Mouse (Mus musculus): ENCODE measurements around the gene Hoxb7. TPM values are rescaled to one million over a fixed set of nuclear protein-coding genes. Genes with fewer than 3 reads are reported as not detected.
A peak's percentile ranks its signal among the peaks of the same experiment; 100 is the strongest.

The Hoxb7 gene
- polyA plus RNA-seq, 1 experiment from 2014 or later, result 8.4 TPM

GRCm38 (mm10) chr11:96287411-96287810, 988 bp downstream of the Hoxb7 start:
- H3K27me3 ChIP-seq (ENCODE audit: control insufficient read depth, insufficient read depth, low read length), result peaks cover 27% of the 10 kb centered on the region
- 0 out of 2 replicates have a peak, but pooled peaks cover 4% of the 10 kb centered on the region for H3K4me1 ChIP-seq (ENCODE audit: control insufficient read depth, insufficient read depth, low read length)
- no peak for ATAC-seq (ENCODE audit: insufficient number of reproducible peaks, insufficient read depth, low FRiP score, low read depth)
- peak overlapping the region; percentile 61 for H3K9ac ChIP-seq (replicated peaks; ENCODE audit: low read depth, low read length)
- no peaks in the 10 kb centered on the region for H3K36me3 ChIP-seq (ENCODE audit: control insufficient read depth, insufficient read depth, low read length)
- no peaks in the 10 kb centered on the region for H3K9me3 ChIP-seq (ENCODE audit: control insufficient read depth, low read depth, low read length)
- WGBS, result 4% methylated on average over 9 of the region's 9 CpGs
- peak overlapping the region; percentile 43 for H3K4me3 ChIP-seq (ENCODE audit: low read depth, low read length)
- peak overlapping the region; percentile 51 for H3K4me2 ChIP-seq (replicated peaks; ENCODE audit: low read depth, low read length)
- peak overlapping the region; percentile 89 for H3K27ac ChIP-seq (ENCODE audit: low read length)

GRCm38 (mm10) chr11:96288455-96289221, 2.2 kb downstream of the Hoxb7 start:
- Histone ChIP-seq H3K27me3 (ENCODE audit: control insufficient read depth, insufficient read depth, low read length) (peaks cover 36% of the 10 kb centered on the region), H3K4me2 (replicated peaks; ENCODE audit: low read depth, low read length) (peak overlapping the region; percentile 51; the same call in 1 of the 2 replicates)

DNA sequence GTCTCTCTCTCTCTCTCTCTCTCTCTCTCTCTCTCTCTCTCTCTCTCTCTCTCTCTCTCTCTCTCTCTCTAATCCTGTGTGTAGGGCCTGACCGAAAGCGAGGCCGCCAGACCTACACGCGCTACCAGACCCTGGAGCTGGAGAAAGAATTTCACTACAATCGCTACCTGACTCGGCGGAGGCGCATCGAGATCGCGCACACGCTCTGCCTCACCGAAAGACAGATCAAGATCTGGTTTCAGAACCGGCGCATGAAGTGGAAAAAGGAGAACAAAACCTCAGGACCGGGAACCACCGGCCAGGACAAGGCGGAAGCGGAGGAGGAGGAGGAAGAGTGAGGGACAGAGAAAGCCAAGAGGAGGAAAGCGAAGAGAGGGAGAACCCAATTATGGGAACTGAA, 2.9 kb downstream of the Hoxb7 start:
- no peak for ATAC-seq (ENCODE audit: insufficient number of reproducible peaks, insufficient read depth, low FRiP score, low read depth)
- Histone ChIP-seq H3K27me3 (ENCODE audit: control insufficient read depth, insufficient read depth, low read length) (peaks cover 38% of the 10 kb centered on the region), H3K4me2 (replicated peaks; ENCODE audit: low read depth, low read length) (no peak overlapping the region)

More at GRCm38 (mm10) chr11:96288455-96289221, 2.2 kb downstream of the Hoxb7 start:
- no peaks in the 10 kb centered on the region for H3K36me3 ChIP-seq (ENCODE audit: control insufficient read depth, insufficient read depth, low read length)
- no peak for ATAC-seq (ENCODE audit: insufficient number of reproducible peaks, insufficient read depth, low FRiP score, low read depth)
- H3K4me3 ChIP-seq (ENCODE audit: low read depth, low read length), result no peak overlapping the region
- H3K4me1 ChIP-seq (ENCODE audit: control insufficient read depth, insufficient read depth, low read length), result 0 out of 2 replicates have a peak, but pooled peaks cover 4% of the 10 kb centered on the region
- no peak overlapping the region for H3K9ac ChIP-seq (replicated peaks; ENCODE audit: low read depth, low read length)
- no peaks in the 10 kb centered on the region for H3K9me3 ChIP-seq (ENCODE audit: control insufficient read depth, low read depth, low read length)
- 47% methylated on average over 1 of the region's 1 CpGs for WGBS
- H3K27ac ChIP-seq (ENCODE audit: low read length), result no peak overlapping the region

GRCm38 (mm10) chr11:96289837-96290236, 3.4 kb downstream of the Hoxb7 start:
- ATAC-seq (ENCODE audit: insufficient number of reproducible peaks, insufficient read depth, low FRiP score, low read depth), result no peak
- H3K4me2 ChIP-seq (replicated peaks; ENCODE audit: low read depth, low read length), result no peak overlapping the region
- 32% methylated on average over 6 of the region's 6 CpGs for WGBS

More for the DNA sequence above, 2.9 kb downstream of the Hoxb7 start:
- H3K9me3 ChIP-seq (ENCODE audit: control insufficient read depth, low read depth, low read length), result no peaks in the 10 kb centered on the region
- 0 out of 2 replicates have a peak, but pooled peaks cover 4% of the 10 kb centered on the region for H3K4me1 ChIP-seq (ENCODE audit: control insufficient read depth, insufficient read depth, low read length)
- H3K9ac ChIP-seq (replicated peaks; ENCODE audit: low read depth, low read length), result no peak overlapping the region
- H3K4me3 ChIP-seq (ENCODE audit: low read depth, low read length), result no peak overlapping the region
- H3K36me3 ChIP-seq (ENCODE audit: control insufficient read depth, insufficient read depth, low read length), result no peaks in the 10 kb centered on the region
- WGBS, result 22% methylated on average over 21 of the region's 21 CpGs
- H3K27ac ChIP-seq (ENCODE audit: low read length), result no peak overlapping the region

DNA sequence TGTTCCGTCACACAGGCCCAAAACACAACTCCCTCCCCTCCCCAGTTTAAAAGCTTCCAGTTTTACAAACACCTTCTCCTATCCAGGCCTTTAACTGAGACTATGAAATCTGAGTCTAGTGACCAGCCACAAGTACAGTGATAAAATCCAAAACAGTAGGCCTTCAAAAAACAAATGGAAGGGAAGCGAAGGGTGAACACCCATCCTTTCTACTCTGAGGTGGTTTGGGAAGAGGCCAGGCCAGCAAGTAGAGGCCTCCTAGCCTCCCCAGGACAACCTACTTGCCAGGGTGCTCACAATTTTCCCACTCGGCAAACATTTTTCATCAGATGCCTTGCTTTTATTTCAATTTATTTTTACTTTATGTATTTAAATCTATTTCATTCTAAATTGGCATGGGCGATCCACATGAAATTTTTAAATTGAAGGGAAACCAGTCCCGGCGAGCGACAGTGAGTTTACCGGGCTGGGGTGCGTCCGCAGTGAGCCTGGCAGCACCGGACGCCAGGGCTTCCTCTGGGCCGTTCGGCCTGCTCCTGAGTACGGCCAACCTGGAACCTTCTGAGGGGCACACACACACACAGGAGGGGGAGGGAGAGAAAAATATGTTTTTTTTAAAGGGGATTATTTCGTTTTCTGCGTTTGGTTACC, 4.4 kb downstream of the Hoxb7 start:
- H3K4me2 ChIP-seq (replicated peaks; ENCODE audit: low read depth, low read length), result no peak overlapping the region
- ATAC-seq (ENCODE audit: insufficient number of reproducible peaks, insufficient read depth, low FRiP score, low read depth), result no peak
- WGBS, result 26% methylated on average over 17 of the region's 17 CpGs
- H3K9me3 ChIP-seq (ENCODE audit: control insufficient read depth, low read depth, low read length), result no peaks in the 10 kb centered on the region
- H3K4me1 ChIP-seq (ENCODE audit: control insufficient read depth, insufficient read depth, low read length), result peaks cover 8% of the 10 kb centered on the region; the same call in 1 of the 2 replicates
- peaks cover 38% of the 10 kb centered on the region for H3K27me3 ChIP-seq (ENCODE audit: control insufficient read depth, insufficient read depth, low read length)
- H3K36me3 ChIP-seq (ENCODE audit: control insufficient read depth, insufficient read depth, low read length), result no peaks in the 10 kb centered on the region
- H3K9ac ChIP-seq (replicated peaks; ENCODE audit: low read depth, low read length), result no peak overlapping the region
- H3K4me3 ChIP-seq (ENCODE audit: low read depth, low read length), result no peak overlapping the region
- peak overlapping the region; percentile 82; the same call in 1 of the 2 replicates for H3K27ac ChIP-seq (ENCODE audit: low read length)

More at GRCm38 (mm10) chr11:96289837-96290236, 3.4 kb downstream of the Hoxb7 start:
- Histone ChIP-seq H3K9me3 (ENCODE audit: control insufficient read depth, low read depth, low read length) (no peaks in the 10 kb centered on the region), H3K27ac (ENCODE audit: low read length) (no peak overlapping the region), H3K4me1 (ENCODE audit: control insufficient read depth, insufficient read depth, low read length) (0 out of 2 replicates have a peak, but pooled peaks cover 4% of the 10 kb centered on the region), H3K27me3 (ENCODE audit: control insufficient read depth, insufficient read depth, low read length) (peaks cover 38% of the 10 kb centered on the region), H3K36me3 (ENCODE audit: control insufficient read depth, insufficient read depth, low read length) (no peaks in the 10 kb centered on the region), H3K4me3 (ENCODE audit: low read depth, low read length) (no peak overlapping the region), H3K9ac (replicated peaks; ENCODE audit: low read depth, low read length) (no peak overlapping the region)

DNA sequence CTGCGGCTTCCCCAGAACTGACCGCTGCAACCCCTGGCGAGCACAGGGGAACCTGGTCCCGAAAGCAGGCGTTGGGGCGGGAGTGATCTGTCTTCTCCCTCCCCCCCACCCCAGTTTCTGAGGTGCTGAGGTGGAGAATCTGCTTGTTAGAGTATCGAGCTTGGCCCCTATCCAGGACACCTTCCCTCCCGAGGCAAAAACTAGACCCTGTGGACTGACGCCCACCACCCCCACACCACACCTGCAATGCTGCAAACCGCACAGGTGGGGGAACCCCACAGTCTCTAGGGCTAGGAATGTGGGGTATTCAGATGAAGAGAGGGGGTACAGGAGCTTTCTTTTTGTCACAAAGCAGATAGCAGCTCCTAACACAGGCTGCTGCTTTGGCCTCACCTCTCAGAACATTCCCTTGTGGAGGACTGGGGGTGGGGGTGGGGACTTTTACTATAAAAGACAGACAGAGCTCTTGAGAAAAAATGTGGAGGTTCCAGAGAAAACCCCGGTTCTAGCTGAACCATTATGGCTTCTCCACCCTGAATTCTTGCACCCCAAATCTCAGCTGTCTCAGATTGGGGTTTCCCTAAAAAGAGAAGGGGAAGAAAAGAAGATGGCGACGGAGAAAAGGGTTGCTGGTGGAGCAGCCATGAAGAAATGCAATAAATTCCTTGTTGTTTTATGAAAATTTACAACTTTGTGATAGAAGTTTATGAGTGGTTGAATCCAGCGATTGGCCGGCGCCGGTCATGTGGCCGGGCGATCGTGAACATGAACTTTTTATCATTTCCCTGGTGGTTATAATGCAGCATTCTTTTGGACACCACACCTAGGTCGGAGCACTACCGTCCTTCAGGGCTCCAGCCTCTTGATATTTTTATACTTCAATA, 5.5 kb downstream of the Hoxb7 start, which contains the start of gene Hoxb6:
Gene Hoxb6, plus strand, starts transcription at position 796 of the 884 bp plus-strand sequence.
- Histone ChIP-seq H3K4me1 (ENCODE audit: control insufficient read depth, insufficient read depth, low read length) (peaks cover 8% of the 10 kb centered on the region; the same call in 1 of the 2 replicates), H3K9ac (replicated peaks; ENCODE audit: low read depth, low read length) (peak within 1 kb of the TSS; percentile 37), H3K36me3 (ENCODE audit: control insufficient read depth, insufficient read depth, low read length) (no peaks in the 10 kb centered on the region), H3K27ac (ENCODE audit: low read length) (peak within 1 kb of the TSS; percentile 82), H3K4me2 (replicated peaks; ENCODE audit: low read depth, low read length) (peak within 1 kb of the TSS; percentile 52), H3K27me3 (ENCODE audit: control insufficient read depth, insufficient read depth, low read length) (peaks cover 40% of the 10 kb centered on the region; the same call in 1 of the 2 replicates), H3K4me3 (ENCODE audit: low read depth, low read length) (peak within 1 kb of the TSS; percentile 38), H3K9me3 (ENCODE audit: control insufficient read depth, low read depth, low read length) (no peaks in the 10 kb centered on the region)
- no peak for ATAC-seq (ENCODE audit: insufficient number of reproducible peaks, insufficient read depth, low FRiP score, low read depth)
- WGBS, result 10% methylated on average over 22 of the region's 22 CpGs

- Histone ChIP-seq H3K4me1 (ENCODE audit: control insufficient read depth, insufficient read depth, low read length) (peaks cover 4% of the 10 kb centered on the region; the same call in 1 of the 2 replicates), H3K9ac (replicated peaks; ENCODE audit: low read depth, low read length) (peak overlapping the region; percentile 37), H3K27me3 (ENCODE audit: control insufficient read depth, insufficient read depth, low read length) (peaks cover 41% of the 10 kb centered on the region; the same call in 1 of the 2 replicates), H3K4me3 (ENCODE audit: low read depth, low read length) (peak overlapping the region; percentile 38), H3K27ac (ENCODE audit: low read length) (peak overlapping the region; percentile 73; the same call in 1 of the 2 replicates), H3K4me2 (replicated peaks; ENCODE audit: low read depth, low read length) (peak overlapping the region; percentile 52), H3K9me3 (ENCODE audit: control insufficient read depth, low read depth, low read length) (no peaks in the 10 kb centered on the region), H3K36me3 (ENCODE audit: control insufficient read depth, insufficient read depth, low read length) (no peaks in the 10 kb centered on the region)
- no peak for ATAC-seq (ENCODE audit: insufficient number of reproducible peaks, insufficient read depth, low FRiP score, low read depth)
- WGBS, result 6% methylated on average over 12 of the region's 12 CpGs
Observed at GRCm38 (mm10) chr11:96292565-96293301, 6.3 kb downstream of the Hoxb7 start.

Data from stomach, embryonic 14.5 days (tissue).